Mouse (Mus musculus): ENCODE data around the gene Myl9.
"Not testable (repeated sequence)": the region's sequence is repeated elsewhere in the genome, so short reads cannot be mapped to it uniquely, and the experiment has no call there.

The Myl9 gene

DNA sequence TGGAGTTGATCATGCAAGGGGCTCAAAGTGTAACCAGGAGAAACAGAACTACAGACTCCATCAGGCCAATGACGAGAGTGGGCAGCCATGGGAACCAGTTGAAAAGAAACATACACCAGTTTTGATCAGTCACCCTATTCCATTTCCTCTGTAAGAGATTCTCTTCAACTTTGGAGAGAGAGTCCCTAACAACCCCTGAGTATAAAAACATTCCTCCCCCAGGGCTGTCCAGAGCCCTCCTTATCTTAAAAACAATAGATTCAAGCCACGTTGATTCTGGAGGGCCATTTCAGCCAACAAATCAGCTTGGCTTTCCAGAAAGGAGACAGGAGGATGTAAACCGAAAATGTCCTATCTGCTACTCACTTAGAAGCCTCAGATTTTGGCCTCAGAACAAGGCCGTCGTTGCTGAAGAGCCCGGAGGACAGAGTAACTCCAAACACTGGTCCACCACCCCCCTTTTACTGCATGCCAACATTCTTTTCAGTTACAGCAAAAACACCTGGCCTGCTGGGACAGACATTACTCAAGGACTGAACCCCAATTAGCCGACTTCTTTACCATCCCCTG, 8.9 kb downstream of the Myl9 start:
- DNase-seq (ENCODE audit: low spot score): no peak

DNA sequence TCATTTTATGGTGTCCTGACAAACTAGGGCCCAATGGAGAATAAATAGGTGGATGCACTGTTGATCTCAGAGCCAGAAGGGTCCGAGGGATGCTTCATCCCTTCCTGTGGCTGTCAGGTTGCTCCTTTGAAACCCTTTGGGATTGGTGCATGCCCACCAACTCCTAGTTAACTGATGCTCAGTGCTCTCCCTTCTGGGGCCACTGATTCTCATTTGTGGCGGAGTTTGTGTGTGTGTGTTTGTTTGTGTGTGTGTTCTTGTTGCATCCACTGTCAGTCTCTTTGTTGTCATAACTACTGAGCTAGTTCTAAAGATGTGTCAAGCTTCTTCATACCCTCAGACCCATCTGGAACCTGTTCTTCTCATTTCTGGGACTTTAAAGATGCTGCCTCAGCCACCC, 9.7 kb downstream of the Myl9 start:
- no peak for DNase-seq (ENCODE audit: low spot score)

DNA sequence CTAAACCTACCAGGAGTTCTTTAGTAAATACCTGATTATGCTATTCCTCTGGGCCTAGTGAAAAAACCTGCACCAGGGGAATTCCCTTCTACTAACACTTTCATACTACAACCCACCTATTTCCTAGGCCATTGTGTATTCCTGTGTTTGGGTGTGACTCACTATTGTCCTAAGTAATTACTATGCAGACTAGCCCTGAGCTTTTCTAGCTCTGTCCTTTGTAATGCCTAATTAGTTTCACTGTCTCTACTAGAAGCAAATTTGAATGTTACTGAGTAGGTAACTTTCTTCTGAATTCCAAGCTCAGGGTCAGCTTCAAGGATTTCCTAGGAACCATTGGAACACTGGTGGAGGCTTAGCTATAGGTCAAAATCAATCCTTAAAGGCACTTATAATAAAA, 11.1 kb downstream of the Myl9 start:
- DNase-seq (ENCODE audit: low spot score): not testable (repeated sequence)

DNA sequence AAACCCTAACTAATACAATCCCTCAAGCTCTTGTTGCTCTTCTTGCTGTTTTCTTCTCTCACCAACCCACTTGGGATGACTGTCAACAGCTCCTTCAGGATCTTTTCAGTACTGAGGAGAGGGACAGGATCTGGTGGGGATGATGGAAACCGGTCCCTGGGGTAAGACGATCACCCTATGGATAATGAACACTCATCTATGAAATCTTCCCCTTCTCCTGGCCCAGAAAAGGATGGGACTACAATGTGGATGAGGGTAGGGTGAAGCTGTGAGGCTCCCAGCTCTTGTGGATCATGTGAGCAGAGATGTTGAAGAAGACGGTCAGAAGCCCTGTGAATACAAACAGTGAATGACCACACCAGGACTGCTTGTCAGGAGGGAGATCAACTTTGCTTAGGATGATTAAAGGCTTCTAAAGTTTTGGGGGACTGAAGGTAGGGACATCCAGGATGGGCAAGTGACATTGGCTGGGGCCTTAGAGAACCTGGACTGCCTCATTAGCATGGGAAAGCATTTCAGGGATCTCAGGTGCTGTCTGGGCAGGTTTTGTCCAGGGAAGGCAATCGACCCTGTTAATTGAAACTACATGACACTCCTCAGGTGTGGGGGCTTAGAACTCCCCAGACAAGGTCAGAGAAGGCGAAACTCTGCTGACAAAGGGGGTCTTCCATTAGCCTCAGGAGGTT, 12.0 kb downstream of the Myl9 start:
- no peak for DNase-seq (ENCODE audit: low spot score)

DNA sequence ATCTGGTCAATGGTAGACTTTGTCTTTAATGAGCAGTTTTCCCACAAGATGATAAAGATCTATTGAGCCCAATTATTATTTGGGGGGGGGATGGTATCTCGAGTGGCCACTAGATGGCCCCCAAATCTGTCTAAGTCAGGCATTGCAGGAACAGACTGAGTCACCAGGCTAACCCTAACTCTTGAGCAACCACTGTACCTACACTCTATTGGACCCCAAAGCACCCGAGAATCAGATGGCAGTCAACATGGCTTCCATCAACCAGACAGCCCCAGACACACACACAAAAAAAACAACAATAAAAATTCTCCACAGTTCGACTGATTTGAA, 12.5 kb downstream of the Myl9 start:
- no peak for DNase-seq (ENCODE audit: low spot score)

DNA sequence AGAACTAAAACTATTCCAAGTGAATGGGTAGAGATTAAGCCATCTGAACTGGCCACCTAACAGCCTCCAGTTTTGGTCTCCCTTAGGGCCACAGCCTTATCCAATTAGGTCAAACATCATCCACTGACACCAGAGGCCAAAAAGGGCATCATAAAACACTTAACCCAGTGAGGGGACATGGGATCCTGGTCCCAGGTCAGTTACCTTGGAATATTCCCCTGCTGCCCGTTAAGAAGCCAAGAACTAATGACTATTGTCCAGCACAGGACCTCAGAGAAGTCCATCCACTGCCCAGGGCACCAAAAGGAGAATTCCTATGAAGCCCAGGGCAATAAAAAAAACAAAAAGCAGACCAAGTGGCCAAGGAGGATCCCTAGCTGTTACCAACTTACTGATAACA, 13.6 kb downstream of the Myl9 start:
- DNase-seq (ENCODE audit: low spot score): no peak

DNA sequence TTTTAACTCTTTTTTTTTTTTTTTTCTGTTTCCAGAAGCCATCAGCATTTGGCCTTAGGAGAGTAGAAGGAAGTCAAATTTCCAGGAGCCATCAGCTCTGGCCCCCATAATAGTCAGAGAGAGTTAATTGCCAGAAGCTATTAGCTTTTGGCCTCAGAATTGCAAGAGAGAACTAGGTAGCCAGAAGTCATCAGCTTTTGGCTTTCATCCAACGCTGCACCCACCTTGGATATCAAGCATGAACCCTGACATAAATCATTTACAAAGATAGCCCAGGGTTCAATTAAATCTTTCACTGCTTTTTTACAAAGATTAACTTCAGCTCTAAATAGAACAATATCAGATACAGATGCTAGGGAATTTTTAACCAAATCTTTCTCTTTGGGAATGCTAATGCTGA, 23.3 kb downstream of the Myl9 start:
- DNase-seq (ENCODE audit: low spot score): no peak

DNA sequence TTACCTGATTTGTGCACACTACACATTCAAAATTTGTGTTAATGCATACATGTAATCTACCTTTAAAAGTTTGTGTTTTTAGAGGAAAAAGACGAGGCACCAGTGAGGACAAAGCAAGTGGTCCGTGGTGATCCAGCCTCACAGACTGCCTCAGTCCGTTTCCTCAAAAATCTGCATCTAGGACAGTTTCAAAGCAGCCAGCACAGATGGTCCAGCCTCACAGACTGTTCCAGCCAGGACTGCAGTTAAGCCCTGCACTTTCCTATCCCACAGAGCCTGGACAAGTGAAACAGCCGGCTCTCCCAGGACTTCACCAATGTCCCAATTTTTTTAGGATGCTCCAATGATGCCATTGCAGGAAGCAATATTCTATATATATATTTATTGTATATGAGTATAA, 25.8 kb downstream of the Myl9 start:
- DNase-seq (ENCODE audit: low spot score): no peak

DNA sequence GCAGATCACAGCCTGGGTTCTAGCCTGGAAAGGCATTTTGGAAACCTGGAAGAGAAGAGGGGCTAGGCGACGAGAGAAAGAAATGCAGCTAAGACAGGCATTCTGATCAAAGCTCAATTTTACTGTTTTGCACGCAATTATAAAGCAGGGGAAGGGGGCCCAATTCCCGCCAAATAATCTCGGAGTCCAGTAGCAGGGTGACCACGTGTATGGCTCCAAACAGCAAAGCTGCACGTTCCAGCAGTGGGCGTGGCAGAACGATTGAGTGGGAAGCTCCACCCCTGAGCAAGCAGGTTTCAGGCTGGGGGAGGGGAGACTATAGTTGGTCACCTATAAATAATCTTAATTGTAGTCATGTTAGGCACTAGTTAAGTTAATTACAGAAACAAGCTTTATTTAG, 26.9 kb downstream of the Myl9 start:
- DNase-seq (ENCODE audit: low spot score): not testable (repeated sequence)

DNA sequence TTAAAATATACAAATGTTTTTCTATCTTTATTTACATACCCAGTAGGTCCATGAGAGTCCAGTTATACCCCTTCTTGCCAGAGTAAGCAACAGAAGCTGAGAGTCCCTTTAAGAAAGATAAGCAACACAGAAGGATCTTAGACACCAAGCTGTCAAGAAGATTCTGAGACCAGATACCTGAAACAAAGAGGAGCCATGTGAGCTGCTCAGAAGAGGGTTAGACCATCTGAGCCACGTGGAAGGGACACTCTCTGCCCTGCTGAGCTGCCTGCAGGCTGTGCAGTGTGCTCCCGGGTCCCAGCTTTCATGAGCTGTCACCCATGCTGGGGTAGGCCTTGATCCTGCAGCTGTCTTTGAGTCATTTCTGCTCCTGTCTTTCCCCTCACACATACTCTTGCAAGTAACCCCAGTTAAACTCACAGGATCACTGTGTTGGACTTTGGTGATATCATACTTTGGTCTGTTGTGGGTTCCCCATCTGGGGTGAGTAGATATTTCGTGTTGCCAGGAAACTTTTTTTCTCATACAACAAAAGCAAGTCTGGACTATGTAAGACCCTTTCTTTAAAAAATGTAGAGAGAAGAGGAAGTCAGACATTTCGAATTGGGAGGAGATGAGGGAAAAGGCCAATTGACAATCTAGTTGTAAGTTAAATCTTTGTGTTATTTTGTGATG, 28.6 kb downstream of the Myl9 start:
- DNase-seq (ENCODE audit: low spot score): no peak

DNA sequence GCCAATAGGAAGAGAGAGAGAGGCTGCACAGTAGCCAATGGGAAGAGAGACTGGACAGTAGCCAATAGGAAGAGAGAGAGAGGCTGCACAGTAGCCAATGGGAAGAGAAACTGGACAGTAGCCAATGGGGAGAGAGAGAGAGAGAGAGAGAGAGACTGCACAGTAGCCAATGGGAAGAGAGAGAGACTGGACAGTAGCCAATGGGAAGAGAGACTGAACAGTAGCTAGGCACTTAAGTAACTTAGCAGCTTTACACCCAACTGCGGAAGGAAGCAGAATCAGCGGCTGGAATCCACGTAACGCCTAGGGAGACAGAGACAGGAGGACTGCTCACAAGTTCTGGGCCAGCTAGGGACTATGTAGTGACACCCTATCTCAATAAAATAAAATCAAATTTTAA, 29.4 kb downstream of the Myl9 start:
- DNase-seq (ENCODE audit: low spot score): no peak

DNA sequence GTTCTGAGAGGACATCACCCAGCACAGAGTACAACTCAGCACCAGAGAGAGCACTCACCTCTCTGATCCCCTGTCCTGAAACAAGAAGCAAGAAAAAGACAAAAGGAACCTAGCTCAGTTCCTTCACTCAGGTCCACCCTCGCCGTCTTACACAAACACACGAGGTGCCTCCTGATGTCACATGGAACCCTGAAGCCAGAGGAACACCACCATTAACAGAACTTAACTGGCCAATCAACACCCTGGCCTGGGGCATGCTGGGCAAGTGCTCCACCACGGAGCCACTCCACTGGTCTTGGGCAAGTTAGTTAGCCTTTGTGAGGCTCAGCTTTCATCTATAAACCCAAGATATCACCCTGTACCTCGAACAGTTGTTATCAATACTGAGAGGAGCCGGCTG, 31.7 kb downstream of the Myl9 start:
- no peak for DNase-seq (ENCODE audit: low spot score)

DNA sequence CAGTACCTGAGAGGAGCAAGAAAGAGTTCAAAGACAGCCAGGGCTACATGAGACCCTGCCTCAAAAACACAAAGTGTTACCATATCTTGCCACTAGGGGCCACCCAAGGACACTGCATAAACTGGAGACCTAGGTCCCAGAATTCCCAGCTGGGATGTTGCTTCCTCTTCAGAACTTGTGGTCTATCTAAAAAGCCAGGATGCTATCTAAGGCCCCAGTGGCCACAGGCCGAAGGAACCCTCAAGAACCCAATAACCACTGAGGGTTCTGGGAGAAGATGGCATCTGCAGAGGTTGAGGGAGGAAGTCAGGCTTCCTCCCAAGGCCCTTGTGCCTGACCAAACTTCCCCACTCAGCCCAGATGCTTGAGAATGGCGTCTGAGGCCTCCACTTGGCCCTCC, 34.4 kb downstream of the Myl9 start:
- DNase-seq (ENCODE audit: low spot score): peak; percentile 60

DNA sequence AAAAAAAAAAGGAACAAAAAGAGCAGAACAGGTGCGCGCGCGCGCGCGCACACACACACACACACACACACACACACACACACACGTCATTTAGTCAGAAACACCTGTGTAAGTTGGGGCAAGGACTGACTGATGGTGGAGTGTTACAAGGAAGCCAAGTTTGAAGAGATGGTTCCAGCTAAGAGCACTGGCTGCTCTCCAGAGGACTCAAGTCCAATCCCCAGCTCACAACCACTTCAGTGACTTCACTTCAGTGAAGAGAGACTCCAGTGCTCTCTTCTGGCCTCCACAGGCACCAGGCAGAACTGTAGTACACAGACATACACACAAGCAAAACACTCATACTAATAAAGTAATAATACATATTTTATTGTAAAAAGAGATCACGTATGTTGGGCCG, 35.5 kb downstream of the Myl9 start:
- no peak for DNase-seq (ENCODE audit: low spot score)

DNA sequence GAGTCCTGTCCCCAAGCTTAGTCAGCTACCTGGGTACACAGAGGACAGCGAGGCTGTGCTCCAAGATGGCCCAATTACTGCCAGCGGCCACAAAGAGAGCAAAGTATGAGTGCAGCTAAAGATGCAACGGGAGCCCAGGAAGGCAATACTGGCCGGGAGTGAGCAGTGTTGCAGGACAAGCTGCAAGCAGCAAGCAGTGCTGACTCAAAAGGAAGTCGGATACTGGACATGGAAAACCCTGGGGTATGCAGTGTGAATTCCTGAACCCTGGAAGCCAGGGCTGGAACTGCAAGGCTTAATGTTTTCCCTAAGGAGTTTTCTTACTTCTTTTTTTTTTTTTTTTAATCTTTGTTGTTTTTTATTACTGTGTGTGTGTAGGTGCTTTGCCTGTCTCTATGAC, 36.3 kb downstream of the Myl9 start:
- DNase-seq (ENCODE audit: low spot score): no peak

DNA sequence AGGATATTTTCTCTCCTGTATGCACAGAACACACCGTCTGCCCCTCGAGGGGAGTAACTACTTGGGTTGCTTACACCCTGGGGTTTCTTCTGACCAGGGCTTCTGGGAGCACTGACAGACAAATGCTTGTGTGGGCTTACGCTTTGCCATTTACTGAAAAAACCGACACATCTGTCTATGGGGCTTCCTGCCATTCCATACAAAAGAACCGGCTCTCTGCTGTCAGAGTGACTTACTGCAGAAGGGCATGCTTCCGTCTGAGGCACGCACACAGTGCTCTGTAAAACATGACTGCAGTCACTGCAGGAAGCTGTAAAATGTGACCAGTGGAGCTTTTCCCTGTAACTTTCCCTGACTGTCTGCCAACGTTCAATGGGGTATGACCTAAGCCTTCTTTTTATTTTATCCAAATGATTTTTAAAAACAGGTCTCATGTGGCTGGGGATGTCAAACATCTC, 39.2 kb downstream of the Myl9 start:
- DNase-seq (ENCODE audit: low spot score): peak; percentile 14

DNA sequence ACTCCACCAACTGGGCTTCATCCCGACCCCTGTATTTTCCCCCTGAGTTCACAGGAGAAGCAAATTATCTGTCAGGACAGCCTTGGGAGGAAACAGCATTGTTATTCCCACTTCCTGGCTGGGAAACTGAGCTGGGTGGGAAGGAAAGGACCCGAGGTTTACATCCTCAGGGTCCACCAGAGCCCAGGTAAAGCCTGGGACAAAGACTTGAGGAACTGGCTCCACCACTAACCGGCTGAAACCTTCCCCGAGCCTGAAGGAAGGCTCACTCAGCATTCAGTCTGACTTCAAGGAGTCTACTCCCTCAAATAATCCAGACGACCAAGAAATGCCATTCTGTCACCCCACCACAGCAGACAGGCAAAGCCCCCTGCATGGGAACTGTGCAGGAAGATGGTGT, 39.7 kb downstream of the Myl9 start:
- DNase-seq (ENCODE audit: low spot score): no peak

DNA sequence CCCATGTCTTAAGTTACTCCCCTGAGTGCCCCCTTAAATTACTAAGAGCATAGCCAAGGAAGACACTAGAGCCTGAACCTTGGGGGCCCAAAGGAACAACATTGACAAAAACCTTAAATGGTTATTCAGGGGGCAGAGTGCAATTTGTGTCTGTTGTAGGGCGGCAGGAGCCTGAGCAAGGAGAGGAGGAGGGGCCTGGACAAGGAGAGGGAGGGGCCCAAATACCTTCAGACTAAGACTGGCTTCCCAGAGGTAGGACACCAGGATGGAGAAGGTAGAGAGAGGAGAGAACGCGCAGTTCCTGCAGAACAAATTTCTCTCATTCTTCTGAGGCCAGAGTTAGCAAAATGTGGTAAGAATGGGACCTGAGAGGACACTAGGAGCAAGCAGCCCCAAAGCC, 40.2 kb downstream of the Myl9 start:
- DNase-seq (ENCODE audit: low spot score): no peak

DNA sequence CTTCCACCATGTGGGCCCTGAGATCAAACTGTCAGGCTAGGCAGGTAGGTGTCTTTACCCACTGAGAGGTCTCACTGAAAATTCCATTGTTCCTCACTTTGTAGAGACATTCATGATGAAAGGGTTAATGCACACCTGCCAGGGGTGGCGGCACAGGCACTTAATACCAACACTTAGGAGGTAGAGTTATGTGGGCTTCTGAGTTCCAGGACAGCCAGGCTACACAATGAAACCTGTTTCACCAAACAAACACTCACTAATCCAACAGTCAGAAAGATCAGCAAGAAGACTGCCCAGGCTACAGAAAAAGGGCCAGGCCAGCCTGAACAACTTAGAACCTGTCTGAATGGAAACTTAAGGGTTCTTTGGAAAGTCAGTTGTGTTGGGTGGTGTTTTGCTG, 40.9 kb downstream of the Myl9 start:
- DNase-seq (ENCODE audit: low spot score): no peak

DNA sequence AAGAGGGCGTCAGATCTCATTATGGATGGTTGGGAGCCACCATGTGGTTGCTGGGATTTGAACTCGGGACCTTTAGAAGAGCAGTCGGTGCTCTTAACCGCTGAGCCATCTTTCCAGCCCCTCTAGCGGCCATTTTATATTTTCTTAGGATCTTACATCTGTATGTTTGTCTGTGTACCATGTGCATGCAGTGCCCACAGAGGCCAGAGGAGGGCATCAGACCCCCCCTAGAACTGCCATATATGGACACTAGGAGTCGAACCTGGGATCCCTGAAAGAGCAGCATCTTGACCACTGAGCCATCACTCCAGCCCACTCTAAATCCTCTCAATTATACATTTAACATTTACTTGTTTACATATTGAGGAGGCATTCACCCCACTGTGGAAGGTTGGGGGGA, 49.9 kb downstream of the Myl9 start:
- not testable (repeated sequence) for DNase-seq (ENCODE audit: low spot score)
